Mouse (Mus musculus) thymus, adult 2 months (tissue): ENCODE results near the gene Wdr63. TPM values are rescaled to one million over a fixed set of nuclear protein-coding genes. Genes with fewer than 3 reads are reported as not detected.

Experiments
- DNase-seq: peaks from one replicate; pipeline ENCODE4 v3.0.0; 2021
- H3K27ac ChIP-seq: fragments of 200-500 bp; 2 replicates; pipeline ENCODE4 v1.5.1; 2012; ENCODE audit warnings: low read length, control low read depth; ENCODE audit not compliant: control insufficient read depth, insufficient read depth
- H3K27me3 ChIP-seq: fragments of 200-500 bp; 2 replicates; pipeline ENCODE4 v1.6.1; 2012; ENCODE audit warnings: mild to moderate bottlenecking, low read length, moderate library complexity, mixed read lengths; ENCODE audit not compliant: control insufficient read depth, insufficient read depth
- H3K36me3 ChIP-seq: fragments of 200-500 bp; 2 replicates; pipeline ENCODE4 v1.6.1; 2012; ENCODE audit warnings: mild to moderate bottlenecking, low read length, moderate library complexity; ENCODE audit not compliant: control insufficient read depth, insufficient read depth
- H3K4me1 ChIP-seq: fragments of 200-500 bp; replicated peaks from 2 replicates; pipeline ENCODE4 v1.6.1; 2012; ENCODE audit warnings: low read length; ENCODE audit not compliant: control insufficient read depth, insufficient read depth
- H3K4me3 ChIP-seq: fragments of 200-500 bp; 2 replicates; pipeline ENCODE4 v1.5.1; 2012; ENCODE audit warnings: mild to moderate bottlenecking, low read length, control low read depth, moderate library complexity; ENCODE audit not compliant: control insufficient read depth, insufficient read depth
- CTCF ChIP-seq: fragments of 200-500 bp; IDR thresholded peaks from 2 replicates; pipeline ENCODE4 v1.5.1; 2012; ENCODE audit warnings: mild to moderate bottlenecking, control low read depth, low read length, moderate library complexity, borderline replicate concordance; ENCODE audit not compliant: control insufficient read depth, poor library complexity, insufficient read depth; ENCODE audit errors: extremely low read depth
- POLR2A ChIP-seq: fragments of 200-500 bp; IDR thresholded peaks from 2 replicates; pipeline ENCODE4 v1.6.1; 2012; ENCODE audit warnings: mild to moderate bottlenecking, low read length, control low read depth, moderate library complexity; ENCODE audit not compliant: control insufficient read depth, poor library complexity, insufficient read depth; ENCODE audit errors: extremely low read depth
- WGBS: fragments of 180-500 bp; shearing (Covaris S2); methylation state at CpG from one replicate; pipeline ENCODE4 v1.1.7; 2018; 5-methylcytosine and 5-hydroxymethylcytosine counted together
- polyA plus RNA-seq: library from polyadenylated mRNA; depleted of rRNA; stranded (reverse); fragments of >200 nt; gene quantifications from 2 replicates; pipeline ENCODE4 v1.2.3, GENCODE M21; 2012; rRNA removed

The Wdr63 gene
- polyA plus RNA-seq, 1 experiment, result 0.03 TPM

GRCm38 (mm10) chr3:145991976-145992730, 115.8 kb downstream of the Wdr63 start:
- no peaks in the 10 kb centered on the region; the same call in 1 of the 2 replicates for H3K27me3 ChIP-seq
- H3K36me3 ChIP-seq, result no peaks in the 10 kb centered on the region
- no peak for TF ChIP-seq CTCF
- TF ChIP-seq POLR2A, result no peak
- H3K4me3 ChIP-seq, result no peak overlapping the region
- DNase-seq, result no peak
- peaks cover 24% of the 10 kb centered on the region for H3K4me1 ChIP-seq
- 96% methylated on average over 10 of the region's 10 CpGs for WGBS
- H3K27ac ChIP-seq, result no peak overlapping the region

DNA sequence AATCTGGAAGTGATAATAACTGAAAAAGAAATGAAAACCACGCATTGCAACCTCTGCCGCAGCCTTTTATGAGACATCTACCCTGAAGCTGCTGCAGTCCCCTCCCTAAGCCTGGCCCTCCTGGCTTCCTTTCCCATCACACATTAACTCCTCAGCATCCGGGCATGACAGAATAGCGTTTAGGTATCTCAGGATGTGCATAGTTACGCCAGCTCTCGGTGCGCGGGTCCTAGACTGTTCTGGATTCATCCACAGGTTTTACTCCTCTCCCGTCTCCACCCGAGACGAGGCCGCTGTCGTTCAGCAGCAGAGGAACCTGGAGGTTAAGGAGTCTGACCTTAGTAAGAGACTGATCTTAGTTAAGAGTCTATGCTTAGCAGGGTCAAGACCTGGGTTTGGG, 116.8 kb downstream of the Wdr63 start:
- WGBS, result 93% methylated on average over 13 of the region's 13 CpGs

More for the DNA sequence above, 116.8 kb downstream of the Wdr63 start:
- H3K27ac ChIP-seq, result no peak overlapping the region
- TF ChIP-seq CTCF (no peak), POLR2A (no peak)
- DNase-seq, result no peak
- H3K27me3 ChIP-seq, result no peaks in the 10 kb centered on the region; the same call in 1 of the 2 replicates
- no peak overlapping the region for H3K4me3 ChIP-seq
- H3K36me3 ChIP-seq, result no peaks in the 10 kb centered on the region
- peaks cover 24% of the 10 kb centered on the region for H3K4me1 ChIP-seq

Other genes starting within 250 kb of the Wdr63 start
- 17.3 and 21.1 TPM in 2 replicates for gene Bcl10, start 185.3 kb downstream of the Wdr63 start, polyA plus RNA-seq
- 19.2 and 20.6 TPM in 2 replicates for gene 2410004B18Rik, start 170.1 kb downstream of the Wdr63 start, polyA plus RNA-seq
- gene Syde2, start 120.3 kb downstream of the Wdr63 start, polyA plus RNA-seq, result 3.5 and 4.6 TPM in 2 replicates
- 5.9 and 6.1 TPM in 2 replicates for gene Mcoln3, start 9.3 kb upstream of the Wdr63 start, polyA plus RNA-seq
- 3.3 and 3.5 TPM in 2 replicates for gene Mcoln2, start 41.7 kb upstream of the Wdr63 start, polyA plus RNA-seq
- 1.9 and 2.3 TPM in 2 replicates for gene Lpar3, start 112.8 kb upstream of the Wdr63 start, polyA plus RNA-seq